Mouse (Mus musculus) lung, adult 2 months (tissue): ENCODE data around the gene Tfcp2.

Source experiments
- CTCF ChIP-seq: fragments of 200-500 bp; IDR thresholded peaks from 2 replicates; pipeline ENCODE4 v1.5.1; 2011; ENCODE audit warnings: mild to moderate bottlenecking, low read length, control low read depth; ENCODE audit not compliant: insufficient read depth
- POLR2A ChIP-seq: fragments of 200-500 bp; IDR thresholded peaks from 2 replicates; pipeline ENCODE4 v1.6.1; 2011; ENCODE audit warnings: low read depth, mild to moderate bottlenecking, control low read depth, low read length, borderline replicate concordance; ENCODE audit errors: extremely low read depth

- TF ChIP-seq POLR2A (peak; percentile 67), CTCF (peak; percentile 35; the same call in 1 of the 2 replicates)
Measured at GRCm38 (mm10) chr15:100468295-100469188, 83.3 kb downstream of the Tfcp2 start, which contains the start of gene Letmd1.
